8 mouse cellular contexts compared by ENCODE assay signal in the genomic region with DNA sequence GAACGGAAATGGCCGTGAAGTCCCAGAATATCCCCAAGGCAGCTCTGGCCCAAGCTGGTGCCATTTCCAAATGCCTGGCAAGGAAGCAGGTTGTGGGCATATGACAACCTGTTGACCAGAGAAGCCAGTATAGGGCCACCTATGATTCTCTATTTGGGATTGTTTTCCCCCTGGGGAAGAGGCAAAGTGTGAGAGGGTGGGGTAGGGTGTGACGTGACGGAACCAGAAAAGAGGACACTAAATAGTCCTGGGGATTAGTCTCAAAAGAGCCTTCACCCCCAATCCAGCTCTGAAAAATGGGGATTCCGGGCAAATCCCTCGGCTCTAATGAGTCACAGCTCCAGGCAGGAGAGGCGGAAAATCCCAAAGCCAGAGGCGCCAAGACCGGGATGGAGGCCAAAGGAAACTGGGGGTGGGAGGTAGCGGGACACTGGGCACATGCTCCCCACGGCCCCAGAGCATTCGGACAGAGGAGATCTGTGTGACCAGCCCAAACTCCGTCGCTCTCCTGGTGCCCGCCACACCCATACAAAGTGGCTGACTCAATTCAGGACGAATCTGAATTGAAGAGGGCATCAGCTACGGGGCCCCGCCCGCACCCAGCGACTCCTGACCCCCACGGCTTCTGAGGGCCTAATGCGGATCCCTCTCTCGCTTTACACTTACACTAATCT. TPM values are rescaled to one million over a fixed set of nuclear protein-coding genes. Genes with fewer than 3 reads are reported as not detected.
DNase-seq lines count a peak whose midpoint lies in the region; ATAC-seq lines count a peak whose summit lies in the region.

No protein-coding gene starts in this region.

- H3K4me2 ChIP-seq in embryonic facial prominence, embryonic 12.5 days (replicated peaks) = peak overlapping the region; percentile 68
- H3K4me2 ChIP-seq in heart, embryonic 13.5 days = peak overlapping the region; percentile 76
- H3K4me2 ChIP-seq in kidney, embryonic 16.5 days (replicated peaks; ENCODE audit: low read depth, low read length) = peak overlapping the region; percentile 71

- ATAC-seq in embryonic facial prominence, embryonic 12.5 days (ENCODE audit: insufficient number of reproducible peaks, insufficient read depth, low FRiP score, low TSS enrichment) = no peak
- ATAC-seq in heart, embryonic 13.5 days (ENCODE audit: extremely low read depth, insufficient number of reproducible peaks, low FRiP score, low TSS enrichment) = no peak
- no peak for ATAC-seq in kidney, embryonic 16.5 days (ENCODE audit: low FRiP score, low TSS enrichment)

- H3K4me3 ChIP-seq in embryonic facial prominence, embryonic 12.5 days = peak overlapping the region; percentile 41
- H3K4me3 ChIP-seq in heart, embryonic 13.5 days = peak overlapping the region; percentile 80
- H3K4me3 ChIP-seq in kidney, embryonic 16.5 days (ENCODE audit: low read length) = peak overlapping the region; percentile 61

- peak; percentile 43 to 46 for DNase-seq in frontal cortex, postnatal 36 days (ENCODE audit: low spot score in 2 of 2)
- DNase-seq in frontal cortex, postnatal 10 days (ENCODE audit: low spot score in 2 of 2) = no peak
- DNase-seq in lung, postnatal 36 days = peak; percentile 71
- no peak for DNase-seq in yolk sac, embryonic 10.5 days (ENCODE audit: low spot score)
- DNase-seq in left cerebral cortex, adult 8-10 months (ENCODE audit: low spot score in 2 of 2) = no peak

- WGBS in embryonic facial prominence, embryonic 12.5 days = 4% methylated on average over 22 of the region's 23 CpGs
- 8% methylated on average over 23 of the region's 23 CpGs for WGBS in heart, embryonic 13.5 days
- WGBS in kidney, embryonic 16.5 days = 7% methylated on average over 23 of the region's 23 CpGs

- no peaks in the 10 kb centered on the region for H3K9me3 ChIP-seq in embryonic facial prominence, embryonic 12.5 days
- H3K9me3 ChIP-seq in heart, embryonic 13.5 days = no peaks in the 10 kb centered on the region
- H3K9me3 ChIP-seq in kidney, embryonic 16.5 days (ENCODE audit: low read length) = no peaks in the 10 kb centered on the region

- no peak overlapping the region for H3K27ac ChIP-seq in embryonic facial prominence, embryonic 12.5 days
- H3K27ac ChIP-seq in heart, embryonic 13.5 days (replicated peaks) = peak overlapping the region; percentile 97
- H3K27ac ChIP-seq in kidney, embryonic 16.5 days (ENCODE audit: low read length) = peak overlapping the region; percentile 38; the same call in 1 of the 2 replicates

- no peaks in the 10 kb centered on the region for H3K36me3 ChIP-seq in embryonic facial prominence, embryonic 12.5 days
- H3K36me3 ChIP-seq in heart, embryonic 13.5 days = peaks cover 28% of the 10 kb centered on the region
- no peaks in the 10 kb centered on the region for H3K36me3 ChIP-seq in kidney, embryonic 16.5 days (ENCODE audit: insufficient read depth, low read length)

- peaks cover 53% of the 10 kb centered on the region for H3K4me1 ChIP-seq in embryonic facial prominence, embryonic 12.5 days
- peaks cover 73% of the 10 kb centered on the region for H3K4me1 ChIP-seq in heart, embryonic 13.5 days
- H3K4me1 ChIP-seq in kidney, embryonic 16.5 days (ENCODE audit: insufficient read depth, low read length) = peaks cover 68% of the 10 kb centered on the region

- peaks cover 68% of the 10 kb centered on the region for H3K27me3 ChIP-seq in embryonic facial prominence, embryonic 12.5 days
- H3K27me3 ChIP-seq in heart, embryonic 13.5 days (replicated peaks) = peaks cover 36% of the 10 kb centered on the region
- peaks cover 47% of the 10 kb centered on the region for H3K27me3 ChIP-seq in kidney, embryonic 16.5 days (ENCODE audit: insufficient read depth, low read length)

- H3K9ac ChIP-seq in embryonic facial prominence, embryonic 12.5 days = no peak overlapping the region
- H3K9ac ChIP-seq in heart, embryonic 13.5 days = peak overlapping the region; percentile 93
- peak overlapping the region; percentile 71 for H3K9ac ChIP-seq in kidney, embryonic 16.5 days (replicated peaks; ENCODE audit: low read length)

RNA-seq across cellular contexts. Expression of a gene that starts 18.4 kb away (rescaled TPM):
- 6.9 and 9.1 TPM in 2 replicates for polyA plus RNA-seq in embryonic facial prominence, embryonic 12.5 days (2016; fragmentation: Nextera tagmentation; extraction: Ambion mirVana)
- polyA plus RNA-seq in heart, embryonic 13.5 days (2015; fragmentation: Nextera tagmentation; extraction: Ambion mirVana) = 46.1 and 51.1 TPM in 2 replicates
- 23.9 and 31.2 TPM in 2 replicates for polyA plus RNA-seq in kidney, embryonic 16.5 days (2015; fragmentation: Nextera tagmentation; extraction: Ambion mirVana)
- total RNA-seq in left cerebral cortex, adult 8-10 months (2022) = 1 to 10 TPM; 5.6 to 8.1 (median 7.0) TPM

RNA-seq across cellular contexts. Expression of a gene that starts 21.8 kb away (rescaled TPM):
- polyA plus RNA-seq in embryonic facial prominence, embryonic 12.5 days (2016; fragmentation: Nextera tagmentation; extraction: Ambion mirVana) = 44.9 and 48.3 TPM in 2 replicates
- 134 and 138 TPM in 2 replicates for polyA plus RNA-seq in heart, embryonic 13.5 days (2015; fragmentation: Nextera tagmentation; extraction: Ambion mirVana)
- 99.4 and 123 TPM in 2 replicates for polyA plus RNA-seq in kidney, embryonic 16.5 days (2015; fragmentation: Nextera tagmentation; extraction: Ambion mirVana)
- 100 to 1,000 TPM; 414 to 460 (median 438) TPM for total RNA-seq in left cerebral cortex, adult 8-10 months (2022)

RNA-seq across cellular contexts. Expression of a gene that starts 22.3 kb away (rescaled TPM):
- polyA plus RNA-seq in embryonic facial prominence, embryonic 12.5 days (2016; fragmentation: Nextera tagmentation; extraction: Ambion mirVana) = 2.3 and 2.6 TPM in 2 replicates
- polyA plus RNA-seq in heart, embryonic 13.5 days (2015; fragmentation: Nextera tagmentation; extraction: Ambion mirVana) = 4.2 and 4.3 TPM in 2 replicates
- 4.9 and 6.3 TPM in 2 replicates for polyA plus RNA-seq in kidney, embryonic 16.5 days (2015; fragmentation: Nextera tagmentation; extraction: Ambion mirVana)
- 1 to 10 TPM; 6.3 to 7.7 (median 7.4) TPM for total RNA-seq in left cerebral cortex, adult 8-10 months (2022)

RNA-seq across cellular contexts. Expression of a gene that starts 30.1 kb away (rescaled TPM):
- 83.7 and 89.2 TPM in 2 replicates for polyA plus RNA-seq in embryonic facial prominence, embryonic 12.5 days (2016; fragmentation: Nextera tagmentation; extraction: Ambion mirVana)
- polyA plus RNA-seq in heart, embryonic 13.5 days (2015; fragmentation: Nextera tagmentation; extraction: Ambion mirVana) = 82.4 and 92.2 TPM in 2 replicates
- polyA plus RNA-seq in kidney, embryonic 16.5 days (2015; fragmentation: Nextera tagmentation; extraction: Ambion mirVana) = 119 and 120 TPM in 2 replicates
- total RNA-seq in left cerebral cortex, adult 8-10 months (2022) = 10 to 100 TPM; 43.3 to 64.9 (median 56.2) TPM

RNA-seq across cellular contexts. Expression of a gene that starts 30.8 kb away (rescaled TPM):
- polyA plus RNA-seq in embryonic facial prominence, embryonic 12.5 days (2016; fragmentation: Nextera tagmentation; extraction: Ambion mirVana) = 1.3 and 1.8 TPM in 2 replicates
- polyA plus RNA-seq in heart, embryonic 13.5 days (2015; fragmentation: Nextera tagmentation; extraction: Ambion mirVana) = 1.5 and 2.3 TPM in 2 replicates
- 1.00 and 1.4 TPM in 2 replicates for polyA plus RNA-seq in kidney, embryonic 16.5 days (2015; fragmentation: Nextera tagmentation; extraction: Ambion mirVana)
- 1 to 10 TPM; 1.2 to 4.1 (median 1.7) TPM for total RNA-seq in left cerebral cortex, adult 8-10 months (2022)

Comparison
In these comparisons a context has a peak if more than half of its experiments do, and no peak if none do; other contexts are left out.
1. DNase-seq: peak in frontal cortex, postnatal 36 days (2 of 2) and lung, postnatal 36 days (single experiment); none in frontal cortex, postnatal 10 days (0 of 2), yolk sac, embryonic 10.5 days (single experiment) and left cerebral cortex, adult 8-10 months (0 of 2).
2. Peak in every context shown above with its lines, with median percentiles within 50 percentile points of each other: H3K4me2 ChIP-seq and H3K4me3 ChIP-seq.